Mouse (Mus musculus): ENCODE results near the gene Runx3.

DNA sequence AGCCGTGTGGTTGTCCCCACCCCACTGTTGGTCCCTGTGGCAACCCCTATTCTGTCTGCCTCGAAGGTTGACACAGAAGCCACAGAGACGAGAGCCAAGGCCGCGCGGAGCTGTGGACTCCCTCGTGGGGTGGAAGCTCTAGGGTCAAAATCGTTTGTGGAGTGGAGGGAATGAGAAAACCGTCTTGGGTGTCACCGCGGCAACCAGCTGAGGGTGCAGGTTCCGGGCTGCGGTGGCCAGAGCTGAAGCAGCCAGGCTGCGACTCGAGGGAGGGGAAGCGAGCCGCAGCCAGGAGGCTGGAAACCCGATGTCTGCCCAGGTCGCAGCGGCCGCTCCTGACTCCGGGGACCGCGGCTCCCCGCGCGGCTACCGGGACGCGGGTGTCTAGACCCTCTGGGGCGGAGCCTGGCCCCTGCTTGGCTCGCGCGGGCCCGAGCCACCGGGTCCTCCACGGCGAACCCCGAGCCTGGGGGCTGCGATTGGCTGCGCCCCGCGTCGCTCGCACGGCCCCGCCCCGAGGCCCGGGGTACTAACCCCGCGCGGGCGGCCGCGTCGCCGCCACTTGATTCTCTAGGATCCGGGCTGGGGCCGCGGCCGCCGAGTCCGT is 31.6 kb downstream of the Runx3 start:
- TF ChIP-seq POLR2A (IDR thresholded peaks at IDR 0.05; ENCODE audit: borderline replicate concordance, control insufficient read depth, low read depth, low read length) (no peak; the same call in 1 of the 2 replicates), CTCF (IDR thresholded peaks at IDR 0.05; ENCODE audit: control insufficient read depth, insufficient read depth, low read length) (no peak)
